8 mouse cellular contexts compared by ENCODE assay signal in genomic region chr3:130708967-130709924, GRCm38 (mm10). TPM values are rescaled to one million over a fixed set of nuclear protein-coding genes. Genes with fewer than 3 reads are reported as not detected.
DNase-seq lines count a peak whose midpoint lies in the region; ATAC-seq and TF ChIP-seq lines count a peak whose summit lies in the region.

Gene Ostc, minus strand, starts transcription at chr3:130709444.

- intact Hi-C loops in heart, adult 2 months (cut with DNase I), result loop anchor here (1.0 kb wide), 1 partner anchor 21 kb away; the partner anchor contains the start of gene Rpl34

- WGBS in embryonic facial prominence, embryonic 14.5 days, result under 1% methylated on average over 44 of the region's 45 CpGs
- under 1% methylated on average over 45 of the region's 45 CpGs for WGBS in heart, adult 2 months
- whole genome bisulfite sequencing in limb, embryonic 13.5 days, result under 1% methylated on average over 45 of the region's 45 CpGs
- under 1% methylated on average over 45 of the region's 45 CpGs for WGBS in midbrain, embryonic 16.5 days

- H3K36me3 ChIP-seq in embryonic facial prominence, embryonic 14.5 days (ENCODE audit: control insufficient read depth, insufficient read depth, low read length), result peaks cover 3% of the 10 kb centered on the region; the same call in 1 of the 2 replicates
- no peaks in the 10 kb centered on the region for H3K36me3 ChIP-seq in heart, adult 2 months (ENCODE audit: control insufficient read depth, insufficient read depth, low read length)
- peaks cover 5% of the 10 kb centered on the region; the same call in 1 of the 2 replicates for H3K36me3 ChIP-seq in limb, embryonic 13.5 days
- H3K36me3 ChIP-seq in midbrain, embryonic 16.5 days (ENCODE audit: control insufficient read depth, insufficient read depth, low read length), result no peaks in the 10 kb centered on the region

- ATAC-seq in embryonic facial prominence, embryonic 14.5 days (ENCODE audit: low read depth), result peak; percentile 97
- peak; percentile 96 for ATAC-seq in limb, embryonic 13.5 days (ENCODE audit: low FRiP score, low read depth)
- peak; percentile 97 for ATAC-seq in midbrain, embryonic 16.5 days

- TF ChIP-seq POLR2A in heart, adult 2 months (IDR thresholded peaks at IDR 0.05; ENCODE audit: insufficient read depth, low read depth, low read length), result peak; percentile 92

- DNase-seq in 3T3-L1 (ENCODE audit: low read depth, low spot score), result peak; percentile 99
- DNase-seq in adrenal gland, postnatal 4 days (ENCODE audit: low spot score in 2 of 2), result peak; percentile 78 to 89
- peak; percentile 99 for DNase-seq in embryonic facial prominence, embryonic 14.5 days (ENCODE audit: low spot score)
- peak; percentile 92 to 95 for DNase-seq in heart, adult 2 months
- DNase-seq in kidney, adult 8-10 months, result peak; percentile 97 to 98
- DNase-seq in spleen, postnatal 10 days (ENCODE audit: low spot score in 2 of 2), result peak; percentile 87 to 99

- peak within 1 kb of the TSS; percentile 66 for H3K4me3 ChIP-seq in embryonic facial prominence, embryonic 14.5 days (ENCODE audit: low read depth, low read length)
- H3K4me3 ChIP-seq in heart, adult 2 months, result peak within 1 kb of the TSS; percentile 96
- H3K4me3 ChIP-seq in limb, embryonic 13.5 days, result peak within 1 kb of the TSS; percentile 79
- peak within 1 kb of the TSS; percentile 86 for H3K4me3 ChIP-seq in midbrain, embryonic 16.5 days (ENCODE audit: low read depth, low read length)

- H3K4me1 ChIP-seq in embryonic facial prominence, embryonic 14.5 days (ENCODE audit: control insufficient read depth, insufficient read depth, low read length), result peaks cover 14% of the 10 kb centered on the region
- H3K4me1 ChIP-seq in heart, adult 2 months (ENCODE audit: control insufficient read depth, insufficient read depth, low read length), result no peaks in the 10 kb centered on the region; the same call in 1 of the 2 replicates
- H3K4me1 ChIP-seq in limb, embryonic 13.5 days, result peaks cover 22% of the 10 kb centered on the region
- H3K4me1 ChIP-seq in midbrain, embryonic 16.5 days (ENCODE audit: control insufficient read depth, insufficient read depth, low read length), result peaks cover 20% of the 10 kb centered on the region

- no peaks in the 10 kb centered on the region for H3K9me3 ChIP-seq in embryonic facial prominence, embryonic 14.5 days (ENCODE audit: control insufficient read depth, low read length)
- no peaks in the 10 kb centered on the region for H3K9me3 ChIP-seq in limb, embryonic 13.5 days
- no peaks in the 10 kb centered on the region for H3K9me3 ChIP-seq in midbrain, embryonic 16.5 days (replicated peaks; ENCODE audit: control insufficient read depth, low read length, poor library complexity, severe bottlenecking)

- H3K4me2 ChIP-seq in embryonic facial prominence, embryonic 14.5 days (ENCODE audit: low read depth, low read length), result peak within 1 kb of the TSS; percentile 57
- peak within 1 kb of the TSS; percentile 76 for H3K4me2 ChIP-seq in limb, embryonic 13.5 days (replicated peaks)
- H3K4me2 ChIP-seq in midbrain, embryonic 16.5 days (ENCODE audit: low read length), result peak within 1 kb of the TSS; percentile 83

- H3K27me3 ChIP-seq in embryonic facial prominence, embryonic 14.5 days (replicated peaks; ENCODE audit: control insufficient read depth, insufficient read depth, low read length), result no peaks in the 10 kb centered on the region
- no peaks in the 10 kb centered on the region for H3K27me3 ChIP-seq in heart, adult 2 months (ENCODE audit: control insufficient read depth, insufficient read depth, low read length)
- no peaks in the 10 kb centered on the region for H3K27me3 ChIP-seq in limb, embryonic 13.5 days
- H3K27me3 ChIP-seq in midbrain, embryonic 16.5 days (ENCODE audit: control insufficient read depth, insufficient read depth, low read depth, low read length), result no peaks in the 10 kb centered on the region

- peaks cover 5% of the 10 kb centered on the region; the same call in 1 of the 2 replicates for H3K79me2 ChIP-seq in heart, adult 2 months (replicated peaks; ENCODE audit: control insufficient read depth, insufficient read depth, low read length)

- H3K9ac ChIP-seq in embryonic facial prominence, embryonic 14.5 days (ENCODE audit: low read depth, low read length), result peak within 1 kb of the TSS; percentile 80
- peak within 1 kb of the TSS; percentile 95 for H3K9ac ChIP-seq in heart, adult 2 months (ENCODE audit: low read depth, low read length)
- H3K9ac ChIP-seq in limb, embryonic 13.5 days, result peak within 1 kb of the TSS; percentile 89
- peak within 1 kb of the TSS; percentile 80 for H3K9ac ChIP-seq in midbrain, embryonic 16.5 days (ENCODE audit: low read depth, low read length)

- peak within 1 kb of the TSS; percentile 81 for H3K27ac ChIP-seq in embryonic facial prominence, embryonic 14.5 days (replicated peaks; ENCODE audit: low read depth, low read length)
- peak within 1 kb of the TSS; percentile 87 for H3K27ac ChIP-seq in heart, adult 2 months
- peak within 1 kb of the TSS; percentile 80 for H3K27ac ChIP-seq in limb, embryonic 13.5 days
- H3K27ac ChIP-seq in midbrain, embryonic 16.5 days (ENCODE audit: low read length), result peak within 1 kb of the TSS; percentile 90

- no peak for TF ChIP-seq CTCF in heart, adult 2 months (IDR thresholded peaks at IDR 0.05)

- TF ChIP-seq EP300 in heart, adult 2 months (IDR thresholded peaks at IDR 0.05; ENCODE audit: insufficient read depth, low read depth, low read length), result no peak

RNA-seq across cellular contexts. Expression of gene Ostc, which starts in this region (rescaled TPM):
- 100 to 1,000 TPM; 122 to 123 TPM for total RNA-seq in adrenal gland, postnatal 4 days (2021)
- 454 and 459 TPM in 2 replicates for polyA plus RNA-seq in embryonic facial prominence, embryonic 14.5 days (2014; fragmentation: Nextera tagmentation; extraction: Ambion mirVana)
- total RNA-seq in heart, adult 2 months (2021), result 10 to 100 TPM; 46.7 to 50.9 TPM
- 32.8 and 61.5 TPM in 2 replicates for polyA plus RNA-seq in heart, adult 2 months (2012; rRNA removed)
- 480 and 491 TPM in 2 replicates for polyA plus RNA-seq in limb, embryonic 13.5 days (2015; fragmentation: Nextera tagmentation; extraction: Ambion mirVana)
- 192 and 200 TPM in 2 replicates for polyA plus RNA-seq in midbrain, embryonic 16.5 days (2015; fragmentation: Nextera tagmentation; extraction: Ambion mirVana)

Comparison
In these comparisons a context has a peak if more than half of its experiments do, and no peak if none do; other contexts are left out.
1. Peak in every context shown above with its lines: DNase-seq, ATAC-seq, H3K4me3 ChIP-seq and H3K27ac ChIP-seq.